Mouse (Mus musculus) layer of hippocampus, adult 11-12 months (tissue): ENCODE results near the gene Ppfibp1.

ENCODE experiments used
- DNase-seq: peaks from one replicate; pipeline ENCODE4 v3.0.0; 2022; ENCODE audit warnings: low spot score

Gene Ppfibp1

DNA sequence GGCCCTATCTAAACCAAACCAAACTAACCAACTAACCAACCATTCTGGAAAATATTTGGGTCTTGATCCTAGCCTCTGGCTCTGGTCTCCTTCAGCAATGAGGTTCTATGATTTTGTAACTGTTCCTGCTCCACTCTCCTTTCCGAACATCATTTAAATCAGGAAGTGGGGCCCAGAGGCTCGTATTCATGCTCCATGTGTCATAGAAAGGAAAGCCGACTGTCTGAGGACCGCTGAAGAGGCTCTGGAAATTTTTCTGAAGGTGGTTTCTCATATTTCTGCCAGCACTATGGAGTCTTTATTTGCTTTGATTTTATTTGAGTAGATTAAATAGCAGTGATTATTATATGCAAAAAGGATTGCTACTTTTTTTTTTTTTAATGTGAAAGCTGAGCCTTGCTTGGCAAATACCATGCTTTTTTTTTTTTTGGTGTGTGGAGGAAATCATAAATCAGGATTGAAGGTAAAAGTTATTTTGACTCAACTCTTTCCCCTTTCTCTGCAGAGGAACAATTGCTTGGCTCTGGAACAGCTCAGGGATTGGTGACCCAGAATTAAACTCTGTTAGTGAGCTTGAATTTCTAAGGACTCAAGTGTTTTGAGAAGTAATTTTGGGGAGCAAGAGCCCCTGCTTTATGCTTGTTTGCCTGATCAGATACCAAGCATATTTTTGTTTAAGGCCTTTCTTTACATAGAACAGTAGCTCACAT lies 25.4 kb downstream of the Ppfibp1 start:
- no peak for DNase-seq

DNA sequence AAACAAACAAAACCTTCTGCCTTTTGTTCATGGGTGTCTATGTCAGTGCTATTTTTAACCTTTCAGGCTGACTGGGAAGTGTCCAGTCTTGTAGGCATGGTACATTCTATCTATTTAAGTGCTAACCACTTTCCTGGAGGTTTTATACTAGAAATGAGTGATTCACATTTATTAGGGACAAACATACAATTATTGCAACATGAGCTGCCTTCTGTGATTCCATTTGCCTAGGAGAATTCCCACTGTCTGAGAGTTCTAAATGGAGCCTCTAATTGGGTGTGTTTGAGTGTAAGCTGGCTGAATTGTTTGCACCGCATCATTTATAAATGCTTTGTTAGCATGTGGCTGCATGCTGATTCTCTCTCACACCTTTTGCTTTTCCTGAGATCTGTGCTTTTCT lies 27.5 kb downstream of the Ppfibp1 start:
- DNase-seq, result no peak

- DNase-seq, result no peak
Observed at GRCm38 (mm10) chr6:146917396-146917795, 29.1 kb downstream of the Ppfibp1 start.

GRCm38 (mm10) chr6:146918341-146918740 lies 30.1 kb downstream of the Ppfibp1 start:
- no peak for DNase-seq

DNA sequence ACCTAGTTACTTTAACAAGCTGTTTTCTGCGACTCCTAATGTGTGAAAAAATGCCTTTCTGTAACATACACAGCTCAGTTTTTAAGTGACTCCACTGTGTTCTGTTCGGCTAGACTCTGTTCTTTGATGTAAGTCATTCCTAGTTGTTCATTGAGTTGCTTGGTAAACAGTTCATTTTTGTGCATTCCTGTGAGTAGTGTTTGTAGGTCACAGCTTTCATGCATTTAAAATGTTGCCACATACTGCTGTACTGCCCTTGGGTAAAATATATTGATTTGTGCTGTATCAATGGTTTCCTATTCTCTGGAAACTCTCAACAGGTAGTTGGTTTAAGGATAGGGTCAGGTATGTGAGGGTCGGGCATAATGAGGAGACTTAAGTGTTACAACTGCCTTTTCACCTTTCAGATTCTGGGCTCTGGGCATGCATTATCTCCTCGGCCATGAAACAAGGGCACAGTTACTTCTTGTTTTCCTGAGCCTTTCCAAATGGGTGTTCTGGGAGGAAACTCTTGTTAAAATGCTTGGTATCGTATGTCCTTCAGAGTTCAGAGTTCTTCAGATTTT lies 38.2 kb downstream of the Ppfibp1 start:
- no peak for DNase-seq

GRCm38 (mm10) chr6:146928108-146928507 lies 39.8 kb downstream of the Ppfibp1 start:
- no peak for DNase-seq

DNA sequence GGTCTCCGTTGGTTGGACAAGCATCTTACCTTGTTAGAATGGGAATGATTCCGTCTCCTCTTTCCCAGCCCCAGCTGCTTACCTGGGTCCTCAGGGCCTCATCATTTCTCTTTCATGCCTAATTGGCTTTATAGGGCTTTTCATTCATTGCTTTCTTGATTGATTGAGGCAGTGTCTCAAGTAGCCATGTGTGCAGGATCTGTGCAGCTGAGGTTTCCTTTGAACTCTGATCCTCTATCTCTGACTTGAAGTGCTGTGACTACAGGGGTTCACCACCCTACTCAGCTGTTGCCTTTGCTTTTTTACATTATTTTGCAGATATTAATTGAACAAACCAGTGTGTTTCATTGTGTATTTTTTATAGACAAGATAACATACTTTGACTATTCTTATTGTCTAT lies 40.7 kb downstream of the Ppfibp1 start:
- no peak for DNase-seq

- no peak for DNase-seq
Observed at GRCm38 (mm10) chr6:146933123-146933522, 44.8 kb downstream of the Ppfibp1 start.

DNA sequence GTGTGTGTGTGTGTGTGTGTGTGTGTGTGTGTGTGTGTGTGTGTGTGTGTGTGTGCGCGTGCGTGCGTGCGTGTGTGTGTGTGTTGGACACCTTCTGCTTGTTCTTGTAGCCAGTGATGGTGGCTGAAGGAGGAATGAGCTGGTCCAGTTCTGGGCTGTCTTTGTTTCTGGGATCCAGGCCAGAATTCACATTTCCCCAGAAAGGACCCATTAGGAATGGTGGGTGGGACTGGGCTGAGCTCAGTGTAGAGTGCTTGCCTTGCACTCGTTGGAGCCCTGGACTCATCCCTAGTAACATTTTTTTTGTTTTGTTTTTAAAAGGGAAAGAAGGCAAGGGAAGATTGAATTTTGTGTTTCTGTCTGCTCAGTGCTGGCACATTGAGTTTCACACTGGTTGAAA lies 47.7 kb downstream of the Ppfibp1 start:
- no peak for DNase-seq

- no peak for DNase-seq
Observed at GRCm38 (mm10) chr6:146939026-146939425, 50.7 kb downstream of the Ppfibp1 start.

GRCm38 (mm10) chr6:146941505-146942275 lies 53.4 kb downstream of the Ppfibp1 start:
- DNase-seq, result no peak

DNA sequence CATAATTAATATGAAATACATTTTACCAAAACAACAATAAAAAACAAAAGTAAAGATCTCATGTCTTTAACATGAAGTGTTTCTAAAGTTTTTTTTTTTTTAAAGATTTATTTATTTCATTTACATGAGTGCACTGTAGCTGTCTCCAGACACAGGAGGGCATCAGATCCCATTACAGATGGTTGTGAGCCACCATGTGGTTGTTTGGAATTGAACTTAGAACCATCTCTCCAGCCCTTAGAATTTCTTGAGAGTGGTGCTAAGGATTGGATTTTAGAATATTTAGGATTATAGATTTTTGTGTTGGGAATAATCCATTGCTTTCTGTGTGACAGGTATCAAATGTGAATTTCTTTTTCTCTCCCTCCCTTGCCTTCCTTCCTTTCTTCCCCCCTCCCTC lies 55.7 kb downstream of the Ppfibp1 start:
- DNase-seq, result no peak

- DNase-seq, result no peak
Observed at GRCm38 (mm10) chr6:146944830-146945229, 56.5 kb downstream of the Ppfibp1 start.

- DNase-seq, result no peak
Observed at GRCm38 (mm10) chr6:146946327-146947029, 58.2 kb downstream of the Ppfibp1 start.

GRCm38 (mm10) chr6:146947186-146947585 lies 58.9 kb downstream of the Ppfibp1 start:
- no peak for DNase-seq

DNA sequence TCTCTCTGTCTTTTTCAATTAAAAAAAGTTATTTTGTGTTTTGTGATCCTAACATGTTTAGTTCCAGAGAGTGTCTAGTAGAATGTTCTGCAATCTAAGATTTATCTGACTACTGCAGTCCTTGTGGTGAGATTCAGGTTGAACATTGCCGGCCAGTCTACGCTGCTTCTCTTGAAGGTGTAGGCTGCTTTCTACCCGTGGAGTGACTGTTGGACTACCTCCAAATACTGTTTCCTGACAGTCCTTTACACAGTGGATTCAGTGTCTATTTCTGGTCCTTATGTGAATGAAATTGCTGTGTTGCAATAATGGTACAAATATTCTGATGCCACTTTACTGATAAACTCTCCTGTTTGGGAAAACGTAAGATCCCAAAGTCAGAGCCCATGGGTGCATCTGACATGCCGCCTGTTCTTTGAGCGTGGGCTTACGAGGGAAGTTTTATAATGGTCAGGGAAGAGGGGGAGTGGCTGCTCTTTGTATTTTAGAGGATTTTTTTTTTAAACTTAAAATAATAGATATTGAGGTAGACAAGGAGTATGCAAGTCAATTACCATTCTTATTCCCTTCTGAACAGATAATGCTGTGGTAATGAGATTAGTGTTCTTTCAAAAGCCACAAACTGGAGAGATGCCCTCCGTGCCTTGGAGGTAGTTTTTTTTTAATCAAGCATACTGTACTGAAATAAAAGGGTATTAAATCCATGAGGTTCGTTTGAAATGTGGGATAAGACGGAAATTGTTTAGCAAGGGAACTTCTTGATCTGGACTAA lies 61.6 kb downstream of the Ppfibp1 start:
- no peak for DNase-seq

DNA sequence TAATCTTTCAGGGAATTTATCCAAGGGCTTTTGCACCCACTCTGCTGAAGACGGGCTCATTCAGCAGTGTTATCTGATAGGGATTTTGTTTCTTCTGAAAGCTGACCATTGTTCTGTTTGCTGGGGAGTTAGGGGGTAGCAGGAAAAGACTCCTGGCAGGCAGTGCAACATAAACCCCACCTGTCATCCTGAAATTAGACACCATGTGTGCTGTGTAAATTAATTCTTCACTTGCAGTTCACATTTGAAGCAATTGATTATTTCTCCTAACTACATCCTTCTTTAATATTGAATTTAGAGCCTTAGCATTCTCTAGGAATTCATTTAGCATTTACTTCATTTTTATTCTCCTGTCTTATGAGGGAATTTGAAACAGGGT lies 62.2 kb downstream of the Ppfibp1 start:
- no peak for DNase-seq

GRCm38 (mm10) chr6:146954258-146954657 lies 66.0 kb downstream of the Ppfibp1 start, which contains the start of gene 1700034J05Rik:
1700034J05Rik (minus strand) TSS chr6:146954422.
- no peak for DNase-seq

DNA sequence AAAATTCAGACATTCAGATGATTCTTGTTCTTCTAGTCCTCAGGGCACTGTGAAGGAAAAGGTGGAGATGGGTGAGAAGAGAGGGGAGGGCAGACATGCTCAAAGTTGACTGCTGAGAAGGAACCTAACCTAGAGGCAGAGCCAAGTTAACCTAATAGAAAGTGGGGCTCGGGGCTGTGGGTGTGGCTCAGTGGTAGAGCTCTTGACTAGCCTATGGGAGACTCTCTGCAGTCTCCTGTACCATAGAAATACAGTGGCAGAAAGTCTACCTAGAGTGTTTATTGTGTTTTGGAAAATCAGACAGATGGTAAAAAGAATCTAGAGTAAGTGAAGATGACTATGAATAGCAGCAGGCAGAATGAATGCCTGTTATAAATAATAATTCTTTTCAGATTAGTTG lies 67.2 kb downstream of the Ppfibp1 start:
- DNase-seq, result no peak

DNA sequence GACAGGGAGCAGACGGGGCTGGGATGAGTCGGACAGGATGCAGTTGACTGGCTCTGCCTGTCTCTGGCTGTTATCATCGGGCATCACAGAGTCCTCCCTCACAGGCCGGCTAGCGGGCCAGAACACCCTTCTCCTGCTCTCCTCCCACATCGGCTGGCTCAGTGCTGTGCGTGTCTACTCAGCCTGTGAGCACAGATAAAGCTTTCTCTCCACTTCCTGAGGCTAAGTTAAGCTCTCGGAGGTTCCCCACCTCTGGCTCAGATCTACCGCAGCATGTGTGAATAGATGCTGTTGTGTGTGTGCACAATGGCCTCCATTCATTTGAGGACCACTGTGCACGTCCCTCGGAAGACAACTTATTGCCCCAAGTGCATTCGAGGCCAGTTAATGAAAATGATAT lies 67.6 kb downstream of the Ppfibp1 start:
- no peak for DNase-seq

- DNase-seq, result no peak
Observed at GRCm38 (mm10) chr6:146956961-146957360, 68.7 kb downstream of the Ppfibp1 start.

DNA sequence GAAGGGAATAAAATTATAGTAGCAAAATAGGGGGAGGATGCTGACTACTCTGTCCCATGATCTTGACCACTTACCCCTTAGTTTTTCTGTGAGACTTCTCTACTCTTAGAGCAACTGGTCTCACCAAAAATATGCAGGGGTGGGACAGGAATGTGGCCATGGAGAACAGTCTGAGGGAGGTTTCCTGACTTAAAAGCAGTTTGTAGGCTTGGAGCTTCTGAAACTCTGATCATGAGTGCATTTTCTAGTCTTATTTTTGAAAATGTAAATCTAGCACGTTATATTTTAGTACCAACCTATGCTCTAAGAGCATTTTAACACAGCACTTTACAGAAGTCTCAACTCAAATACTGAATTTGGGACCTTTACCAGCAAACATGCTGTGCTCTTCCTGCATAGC lies 70.4 kb downstream of the Ppfibp1 start:
- no peak for DNase-seq
